Mouse (Mus musculus): ENCODE data around the gene Pts.

- TF ChIP-seq CTCF (conservative IDR thresholded peaks at IDR 0.05; ENCODE audit: insufficient read depth, insufficient read length, low read depth, low read length) (no peak), POLR2A (IDR thresholded peaks at IDR 0.05; ENCODE audit: low read depth, low read length) (no peak)
These were observed 31.4 kb downstream of the Pts start for GRCm38 (mm10) chr9:50497076-50497475.

Measured in kidney, adult 2 months (tissue).